Mouse (Mus musculus): ENCODE data around the gene Parp3. TPM values are rescaled to one million over a fixed set of nuclear protein-coding genes. Genes with fewer than 3 reads are reported as not detected.
A peak's percentile ranks its signal among the peaks of the same experiment; 100 is the strongest.

Parp3 gene
- total RNA-seq, 2 experiments from 2014 or later: 3.0 to 3.7 TPM

- Histone ChIP-seq H3K27ac (peak overlapping the region; percentile 77), H3K4me3 (no peak overlapping the region)
- no peak for TF ChIP-seq CTCF (conservative IDR thresholded peaks at IDR 0.05)
- peak in 1 of 2 experiments; percentile 9 for DNase-seq (ENCODE audit: low spot score in 2 of 2)
These were observed 4.4 kb downstream of the Parp3 start for GRCm38 (mm10) chr9:106472321-106472720.

- no peak for TF ChIP-seq CTCF (conservative IDR thresholded peaks at IDR 0.05)
- Histone ChIP-seq H3K4me3 (no peak overlapping the region), H3K27ac (peak overlapping the region; percentile 77)
- peak in 1 of 2 experiments; percentile 15 for DNase-seq (ENCODE audit: low spot score in 2 of 2)
These were observed 4.9 kb downstream of the Parp3 start for GRCm38 (mm10) chr9:106471892-106472291.

GRCm38 (mm10) chr9:106470991-106471750, 5.6 kb downstream of the Parp3 start:
- no peak for TF ChIP-seq CTCF (conservative IDR thresholded peaks at IDR 0.05)
- Histone ChIP-seq H3K27ac (peak overlapping the region; percentile 77), H3K4me3 (no peak overlapping the region)

GRCm38 (mm10) chr9:106469776-106470175, 7.0 kb downstream of the Parp3 start:
- no peak for TF ChIP-seq CTCF (conservative IDR thresholded peaks at IDR 0.05)
- Histone ChIP-seq H3K27ac (no peak overlapping the region), H3K4me3 (no peak overlapping the region)
- DNase-seq (ENCODE audit: low spot score in 2 of 2): no peak

More at GRCm38 (mm10) chr9:106470991-106471750, 5.6 kb downstream of the Parp3 start:
- DNase-seq (ENCODE audit: low spot score in 2 of 2): no peak

- Histone ChIP-seq H3K27ac (no peak overlapping the region), H3K4me3 (no peak overlapping the region)
- no peak for DNase-seq (ENCODE audit: low spot score in 2 of 2)
- peak; percentile 19; the same call in 1 of the 2 replicates for TF ChIP-seq CTCF (conservative IDR thresholded peaks at IDR 0.05)
These were observed 7.4 kb downstream of the Parp3 start for GRCm38 (mm10) chr9:106469317-106469716.

- H3K4me3 ChIP-seq: no peak overlapping the region
- no peak overlapping the region for H3K27ac ChIP-seq
- no peak for TF ChIP-seq CTCF (conservative IDR thresholded peaks at IDR 0.05)
- no peak for DNase-seq (ENCODE audit: low spot score in 2 of 2)
These were observed 9.0 kb downstream of the Parp3 start for GRCm38 (mm10) chr9:106467746-106468145.

GRCm38 (mm10) chr9:106466721-106467120, 10.0 kb downstream of the Parp3 start:
- TF ChIP-seq CTCF (conservative IDR thresholded peaks at IDR 0.05): no peak
- no peak for DNase-seq (ENCODE audit: low spot score in 2 of 2)
- Histone ChIP-seq H3K4me3 (no peak overlapping the region), H3K27ac (no peak overlapping the region)

GRCm38 (mm10) chr9:106465571-106466200, 11.1 kb downstream of the Parp3 start, which contains the start of gene Gpr62:
TSS of gene Gpr62 (minus strand) at chr9:106465938.
- Histone ChIP-seq H3K4me3 (peak within 1 kb of the TSS; percentile 75), H3K27ac (peak within 1 kb of the TSS; percentile 99)
- TF ChIP-seq CTCF (conservative IDR thresholded peaks at IDR 0.05): no peak
- DNase-seq (ENCODE audit: low spot score in 2 of 2): peak; percentile 67 to 78

- peak in 1 of 2 experiments; percentile 72 for DNase-seq (ENCODE audit: low spot score in 2 of 2)
- Histone ChIP-seq H3K4me3 (peak overlapping the region; percentile 75), H3K27ac (peak overlapping the region; percentile 99)
- TF ChIP-seq CTCF (conservative IDR thresholded peaks at IDR 0.05): no peak; the same call in 1 of the 2 replicates
These were observed 11.8 kb downstream of the Parp3 start for GRCm38 (mm10) chr9:106464751-106465541.

GRCm38 (mm10) chr9:106463122-106464063, 13.4 kb downstream of the Parp3 start:
- H3K4me3 ChIP-seq: no peak overlapping the region
- peak overlapping the region; percentile 99 for H3K27ac ChIP-seq
- no peak for DNase-seq (ENCODE audit: low spot score in 2 of 2)
- TF ChIP-seq CTCF (conservative IDR thresholded peaks at IDR 0.05): no peak

GRCm38 (mm10) chr9:106462430-106462800, 14.3 kb downstream of the Parp3 start:
- no peak overlapping the region; the same call in 1 of the 2 replicates for H3K27ac ChIP-seq
- no peak overlapping the region for H3K4me3 ChIP-seq
- DNase-seq (ENCODE audit: low spot score in 2 of 2): no peak
- no peak for TF ChIP-seq CTCF (conservative IDR thresholded peaks at IDR 0.05)
